Mouse (Mus musculus): ENCODE results near the gene Smtnl2. TPM values are rescaled to one million over a fixed set of nuclear protein-coding genes. Genes with fewer than 3 reads are reported as not detected.

The Smtnl2 gene
- polyA plus RNA-seq, 1 experiment: 3.4 TPM

GRCm38 (mm10) chr11:72396621-72397020 lies 14.9 kb downstream of the Smtnl2 start:
- no peak for TF ChIP-seq POLR2A (IDR thresholded peaks at IDR 0.05; ENCODE audit: borderline replicate concordance, extremely low read depth, insufficient read depth, insufficient read length, poor library complexity, severe bottlenecking)
- no peak for TF ChIP-seq CTCF (IDR thresholded peaks at IDR 0.05; ENCODE audit: borderline replicate concordance, extremely low read depth, insufficient read depth, insufficient read length)
- DNase-seq (ENCODE audit: low read depth): no peak

GRCm38 (mm10) chr11:72395652-72396051 lies 15.9 kb downstream of the Smtnl2 start:
- no peak for DNase-seq (ENCODE audit: low read depth)
- TF ChIP-seq POLR2A (IDR thresholded peaks at IDR 0.05; ENCODE audit: borderline replicate concordance, extremely low read depth, insufficient read depth, insufficient read length, poor library complexity, severe bottlenecking) (no peak), CTCF (IDR thresholded peaks at IDR 0.05; ENCODE audit: borderline replicate concordance, extremely low read depth, insufficient read depth, insufficient read length) (no peak)

GRCm38 (mm10) chr11:72394694-72395093 lies 16.8 kb downstream of the Smtnl2 start:
- DNase-seq (ENCODE audit: low read depth): no peak
- TF ChIP-seq CTCF (IDR thresholded peaks at IDR 0.05; ENCODE audit: borderline replicate concordance, extremely low read depth, insufficient read depth, insufficient read length): no peak
- no peak for TF ChIP-seq POLR2A (IDR thresholded peaks at IDR 0.05; ENCODE audit: borderline replicate concordance, extremely low read depth, insufficient read depth, insufficient read length, poor library complexity, severe bottlenecking)

- DNase-seq (ENCODE audit: low read depth): peak; percentile 62
- TF ChIP-seq CTCF (IDR thresholded peaks at IDR 0.05; ENCODE audit: borderline replicate concordance, extremely low read depth, insufficient read depth, insufficient read length): no peak
- TF ChIP-seq POLR2A (IDR thresholded peaks at IDR 0.05; ENCODE audit: borderline replicate concordance, extremely low read depth, insufficient read depth, insufficient read length, poor library complexity, severe bottlenecking): no peak
Observed at GRCm38 (mm10) chr11:72393669-72394068, 17.8 kb downstream of the Smtnl2 start.

GRCm38 (mm10) chr11:72393243-72393642 lies 18.3 kb downstream of the Smtnl2 start:
- DNase-seq (ENCODE audit: low read depth): no peak
- TF ChIP-seq CTCF (IDR thresholded peaks at IDR 0.05; ENCODE audit: borderline replicate concordance, extremely low read depth, insufficient read depth, insufficient read length) (no peak), POLR2A (IDR thresholded peaks at IDR 0.05; ENCODE audit: borderline replicate concordance, extremely low read depth, insufficient read depth, insufficient read length, poor library complexity, severe bottlenecking) (no peak)

- TF ChIP-seq CTCF (IDR thresholded peaks at IDR 0.05; ENCODE audit: borderline replicate concordance, extremely low read depth, insufficient read depth, insufficient read length) (no peak), POLR2A (IDR thresholded peaks at IDR 0.05; ENCODE audit: borderline replicate concordance, extremely low read depth, insufficient read depth, insufficient read length, poor library complexity, severe bottlenecking) (no peak)
- no peak for DNase-seq (ENCODE audit: low read depth)
Observed at GRCm38 (mm10) chr11:72391181-72391580, 20.3 kb downstream of the Smtnl2 start.

GRCm38 (mm10) chr11:72389407-72390142 lies 21.9 kb downstream of the Smtnl2 start:
- TF ChIP-seq CTCF (IDR thresholded peaks at IDR 0.05; ENCODE audit: borderline replicate concordance, extremely low read depth, insufficient read depth, insufficient read length): no peak
- TF ChIP-seq POLR2A (IDR thresholded peaks at IDR 0.05; ENCODE audit: borderline replicate concordance, extremely low read depth, insufficient read depth, insufficient read length, poor library complexity, severe bottlenecking): no peak
- DNase-seq (ENCODE audit: low read depth): no peak

- no peak for TF ChIP-seq CTCF (IDR thresholded peaks at IDR 0.05; ENCODE audit: borderline replicate concordance, extremely low read depth, insufficient read depth, insufficient read length)
- no peak for TF ChIP-seq POLR2A (IDR thresholded peaks at IDR 0.05; ENCODE audit: borderline replicate concordance, extremely low read depth, insufficient read depth, insufficient read length, poor library complexity, severe bottlenecking)
- no peak for DNase-seq (ENCODE audit: low read depth)
Observed at GRCm38 (mm10) chr11:72388113-72388529, 23.4 kb downstream of the Smtnl2 start.

GRCm38 (mm10) chr11:72379351-72379750 lies 32.2 kb downstream of the Smtnl2 start:
- peak; percentile 37 for DNase-seq (ENCODE audit: low read depth)
- TF ChIP-seq CTCF (IDR thresholded peaks at IDR 0.05; ENCODE audit: borderline replicate concordance, extremely low read depth, insufficient read depth, insufficient read length) (no peak), POLR2A (IDR thresholded peaks at IDR 0.05; ENCODE audit: borderline replicate concordance, extremely low read depth, insufficient read depth, insufficient read length, poor library complexity, severe bottlenecking) (no peak)

GRCm38 (mm10) chr11:72378222-72378621 lies 33.3 kb downstream of the Smtnl2 start:
- no peak for TF ChIP-seq CTCF (IDR thresholded peaks at IDR 0.05; ENCODE audit: borderline replicate concordance, extremely low read depth, insufficient read depth, insufficient read length)
- no peak for DNase-seq (ENCODE audit: low read depth)

- DNase-seq (ENCODE audit: low read depth): no peak
- no peak for TF ChIP-seq CTCF (IDR thresholded peaks at IDR 0.05; ENCODE audit: borderline replicate concordance, extremely low read depth, insufficient read depth, insufficient read length)
- TF ChIP-seq POLR2A (IDR thresholded peaks at IDR 0.05; ENCODE audit: borderline replicate concordance, extremely low read depth, insufficient read depth, insufficient read length, poor library complexity, severe bottlenecking): no peak
Observed at GRCm38 (mm10) chr11:72376562-72376961, 35.0 kb downstream of the Smtnl2 start.
